ENCODE assay signal across 17 mouse cellular contexts in genomic region chr7:122338055-122338454, GRCm38 (mm10). TPM values are rescaled to one million over a fixed set of nuclear protein-coding genes. Genes with fewer than 3 reads are reported as not detected.
DNase-seq lines count a peak whose midpoint lies in the region; ATAC-seq and TF ChIP-seq lines count a peak whose summit lies in the region.
"Had no signal": no experiment of that assay in that cellular context is flagged by ENCODE, and none has a peak within 500 bp of the region (broad histone marks: within the 10 kb centered on the region; RNA-seq: fewer than 3 reads in every experiment).

No protein-coding gene starts in this region.

- H3K9me3 ChIP-seq in hindbrain, embryonic 16.5 days (ENCODE audit: control insufficient read depth, low read length) = no peaks in the 10 kb centered on the region
- no peaks in the 10 kb centered on the region for H3K9me3 ChIP-seq in hindbrain, embryonic 10.5 days
- H3K9me3 ChIP-seq in stomach, postnatal 0 days (ENCODE audit: control insufficient read depth, low read length) = no peaks in the 10 kb centered on the region
- H3K9me3 ChIP-seq: embryonic facial prominence, embryonic 15.5 days; midbrain, embryonic 15.5 days had no signal

- H3K27me3 ChIP-seq in hindbrain, embryonic 16.5 days (replicated peaks; ENCODE audit: control insufficient read depth, insufficient read depth, low read length) = no peaks in the 10 kb centered on the region
- H3K27me3 ChIP-seq in hindbrain, embryonic 10.5 days (ENCODE audit: insufficient read depth, poor library complexity, severe bottlenecking) = no peaks in the 10 kb centered on the region
- no peaks in the 10 kb centered on the region for H3K27me3 ChIP-seq in cerebellum, adult 2 months (ENCODE audit: control insufficient read depth, insufficient read depth, low read length)
- no peaks in the 10 kb centered on the region for H3K27me3 ChIP-seq in stomach, postnatal 0 days (ENCODE audit: control insufficient read depth, insufficient read depth, low read length)
- H3K27me3 ChIP-seq: embryonic facial prominence, embryonic 15.5 days; midbrain, embryonic 15.5 days had no signal

- no peak overlapping the region for H3K4me3 ChIP-seq in hindbrain, embryonic 16.5 days (ENCODE audit: low read length)
- H3K4me3 ChIP-seq in hindbrain, embryonic 10.5 days = no peak overlapping the region
- H3K4me3 ChIP-seq in cerebellum, adult 2 months (replicated peaks; ENCODE audit: insufficient read depth, low read depth, low read length) = no peak overlapping the region
- H3K4me3 ChIP-seq in stomach, postnatal 0 days (ENCODE audit: low read depth, low read length) = no peak overlapping the region
- H3K4me3 ChIP-seq: embryonic facial prominence, embryonic 15.5 days; midbrain, embryonic 15.5 days had no signal

- H3K4me1 ChIP-seq in hindbrain, embryonic 16.5 days (ENCODE audit: control insufficient read depth, insufficient read depth, low read depth, low read length) = peaks cover 6% of the 10 kb centered on the region
- H3K4me1 ChIP-seq in hindbrain, embryonic 10.5 days (replicated peaks) = no peaks in the 10 kb centered on the region
- H3K4me1 ChIP-seq in cerebellum, adult 2 months (ENCODE audit: control insufficient read depth, insufficient read depth, low read length) = peaks cover 61% of the 10 kb centered on the region
- no peaks in the 10 kb centered on the region for H3K4me1 ChIP-seq in stomach, postnatal 0 days (replicated peaks; ENCODE audit: control insufficient read depth, insufficient read depth)
- H3K4me1 ChIP-seq: embryonic facial prominence, embryonic 15.5 days had no signal

- DNase-seq in hindbrain, embryonic 10.5 days (ENCODE audit: low spot score) = no peak
- peak; percentile 68 for DNase-seq in right cerebral cortex, adult 18-20 months
- no peak for DNase-seq in right cerebral cortex, postnatal 4 days
- DNase-seq in cerebellum, adult 2 months = peak; percentile 58 to 78
- peak; percentile 61 to 70 for DNase-seq in cerebellum, postnatal 25 days
- no peak for DNase-seq in retina, postnatal 1 day
- DNase-seq in stomach, postnatal 0 days (ENCODE audit: low spot score) = no peak
- DNase-seq: gastrocnemius, postnatal 14 days; kidney, adult 2 months; kidney, postnatal 14 days; liver; lung, postnatal 10 days; thymus, postnatal 4 days had no signal

- ATAC-seq in hindbrain, embryonic 16.5 days = 0 out of 2 replicates have a peak, but pooled peaks have one; percentile 57
- ATAC-seq in stomach, postnatal 0 days (ENCODE audit: low FRiP score, low TSS enrichment) = no peak
- ATAC-seq: inflammation-experienced regulatory T-cells, adult 6 months; midbrain, embryonic 15.5 days had no signal

- H3K4me2 ChIP-seq in hindbrain, embryonic 16.5 days (ENCODE audit: low read length) = no peak overlapping the region
- no peak overlapping the region for H3K4me2 ChIP-seq in stomach, postnatal 0 days (replicated peaks; ENCODE audit: low read depth)
- H3K4me2 ChIP-seq: embryonic facial prominence, embryonic 15.5 days; midbrain, embryonic 15.5 days had no signal

- no peak overlapping the region for H3K27ac ChIP-seq in hindbrain, embryonic 16.5 days (ENCODE audit: low read depth, low read length)
- H3K27ac ChIP-seq in hindbrain, embryonic 10.5 days = no peak overlapping the region
- peak overlapping the region; percentile 94 for H3K27ac ChIP-seq in cerebellum, adult 2 months (ENCODE audit: insufficient read depth, low read length)
- no peak overlapping the region for H3K27ac ChIP-seq in stomach, postnatal 0 days (replicated peaks)
- H3K27ac ChIP-seq: embryonic facial prominence, embryonic 15.5 days; midbrain, embryonic 15.5 days had no signal

- TF ChIP-seq CTCF in cerebellum, adult 2 months (IDR thresholded peaks at IDR 0.05; ENCODE audit: borderline replicate concordance, insufficient read depth, low read depth, low read length) = no peak
- no peak for TF ChIP-seq CTCF in stomach, postnatal 0 days (IDR thresholded peaks at IDR 0.05; ENCODE audit: low read depth)

- no peak for TF ChIP-seq EP300 in stomach, postnatal 0 days (optimal IDR thresholded peaks at IDR 0.05)

- no peak overlapping the region for H3K9ac ChIP-seq in hindbrain, embryonic 16.5 days (ENCODE audit: low read depth, low read length)
- no peak overlapping the region for H3K9ac ChIP-seq in stomach, postnatal 0 days (ENCODE audit: low read length)
- H3K9ac ChIP-seq: embryonic facial prominence, embryonic 15.5 days; midbrain, embryonic 15.5 days had no signal

- no peak for TF ChIP-seq POLR2A in cerebellum, adult 2 months (IDR thresholded peaks at IDR 0.05; ENCODE audit: borderline replicate concordance, insufficient read depth, low read length)

- H3K36me3 ChIP-seq in hindbrain, embryonic 16.5 days (ENCODE audit: control insufficient read depth, insufficient read depth, low read length) = no peaks in the 10 kb centered on the region
- H3K36me3 ChIP-seq in hindbrain, embryonic 10.5 days = no peaks in the 10 kb centered on the region
- no peaks in the 10 kb centered on the region for H3K36me3 ChIP-seq in stomach, postnatal 0 days (ENCODE audit: control insufficient read depth, insufficient read depth, low read length)
- H3K36me3 ChIP-seq: embryonic facial prominence, embryonic 15.5 days; midbrain, embryonic 15.5 days had no signal

- 34% methylated on average over 3 of the region's 3 CpGs for WGBS in hindbrain, embryonic 16.5 days
- 62% methylated on average over 3 of the region's 3 CpGs for WGBS in hindbrain, embryonic 10.5 days
- WGBS in cerebellum, adult 2 months = 5% methylated on average over 3 of the region's 3 CpGs
- WGBS in stomach, postnatal 0 days = 77% methylated on average over 3 of the region's 3 CpGs

RNA-seq across cellular contexts. Expression of gene Prkcb, which starts 49.5 kb away (rescaled TPM):
- polyA plus RNA-seq in hindbrain, embryonic 16.5 days (2015; fragmentation: Nextera tagmentation; extraction: Ambion mirVana) = 127 and 139 TPM in 2 replicates
- polyA plus RNA-seq in hindbrain, embryonic 10.5 days (2016; fragmentation: Nextera tagmentation; extraction: Ambion mirVana) = 5.6 and 9.9 TPM in 2 replicates
- 311 and 324 TPM in 2 replicates for polyA plus RNA-seq in cerebellum, adult 2 months (2012; rRNA removed)
- polyA plus RNA-seq in stomach, postnatal 0 days (2015; fragmentation: Nextera tagmentation; extraction: Ambion mirVana) = 7.9 and 8.2 TPM in 2 replicates

Comparison
In these comparisons a context has a peak if more than half of its experiments do, and no peak if none do; other contexts are left out.
1. DNase-seq: peak in right cerebral cortex, adult 18-20 months (single experiment), cerebellum, adult 2 months (2 of 2) and cerebellum, postnatal 25 days (2 of 2); none in hindbrain, embryonic 10.5 days (single experiment), right cerebral cortex, postnatal 4 days (single experiment), retina, postnatal 1 day (single experiment) and stomach, postnatal 0 days (single experiment).
2. RNA of gene Prkcb, which starts 49.5 kb away (polyA plus RNA-seq): 311 to 324 TPM in cerebellum, adult 2 months and 127 to 139 TPM in hindbrain, embryonic 16.5 days; 5.6 to 9.9 TPM in hindbrain, embryonic 10.5 days and 7.9 to 8.2 TPM in stomach, postnatal 0 days; every median in the first group is over 10 times any median in the second.